Mouse (Mus musculus) hindbrain, embryonic 16.5 days (tissue): ENCODE data around the gene Syne1. TPM values are rescaled to one million over a fixed set of nuclear protein-coding genes. Genes with fewer than 3 reads are reported as not detected.

Experiments
- ATAC-seq: fragments of 200-750 bp; cut with Nextera tagmentation; 2 replicates; pipeline ENCODE4 v1.8.0; 2017; ENCODE audit warnings: moderate TSS enrichment, moderate library complexity
- H3K27ac ChIP-seq: fragments of 300-500 bp; sonication (generic); 2 replicates; pipeline ENCODE4 v1.5.1; 2014; ENCODE audit warnings: low read depth, mild to moderate bottlenecking, control low read depth, low read length, moderate library complexity
- H3K27me3 ChIP-seq: fragments of 300-500 bp; sonication (generic); replicated peaks from 2 replicates; pipeline ENCODE4 v1.6.1; 2014; ENCODE audit warnings: low read length; ENCODE audit not compliant: control insufficient read depth, insufficient read depth
- H3K36me3 ChIP-seq: fragments of 300-500 bp; sonication (generic); 2 replicates; pipeline ENCODE4 v1.6.1; 2014; ENCODE audit warnings: mild to moderate bottlenecking, low read length, moderate library complexity, mixed read lengths; ENCODE audit not compliant: control insufficient read depth, insufficient read depth
- H3K4me1 ChIP-seq: fragments of 300-500 bp; sonication (generic); 2 replicates; pipeline ENCODE4 v1.6.1; 2014; ENCODE audit warnings: low read depth, low read length; ENCODE audit not compliant: control insufficient read depth, insufficient read depth
- H3K4me2 ChIP-seq: fragments of 300-500 bp; sonication (generic); 2 replicates; pipeline ENCODE4 v1.6.1; 2014; ENCODE audit warnings: mild to moderate bottlenecking, low read length, control low read depth, moderate library complexity
- H3K4me3 ChIP-seq: fragments of 300-500 bp; sonication (generic); 2 replicates; pipeline ENCODE4 v1.5.1; 2014; ENCODE audit warnings: mild to moderate bottlenecking, low read length, control low read depth, moderate library complexity
- H3K9ac ChIP-seq: fragments of 300-500 bp; sonication (generic); 2 replicates; pipeline ENCODE4 v1.6.1; 2014; ENCODE audit warnings: low read depth, mild to moderate bottlenecking, control low read depth, low read length, moderate library complexity
- H3K9me3 ChIP-seq: fragments of 300-500 bp; sonication (generic); 2 replicates; pipeline ENCODE4 v1.6.1; 2014; ENCODE audit warnings: mild to moderate bottlenecking, low read length, moderate library complexity; ENCODE audit not compliant: control insufficient read depth
- WGBS: fragments of 180-500 bp; shearing (Covaris S2); extraction: QIAGEN DNeasy Blood & Tissue Kit; methylation state at CpG from one replicate; pipeline ENCODE4 v1.1.7; 2014; 5-methylcytosine and 5-hydroxymethylcytosine counted together
- polyA plus RNA-seq: library from polyadenylated mRNA; unstranded; fragments of >200 nt; fragmentation: Nextera tagmentation; extraction: Ambion mirVana; gene quantifications from 2 replicates; pipeline ENCODE4 v1.2.1, GENCODE M21; 2015

Gene Syne1
- polyA plus RNA-seq, 1 experiment from 2014 or later, result 18.7 TPM

GRCm38 (mm10) chr10:4996592-4996991, 554.7 kb downstream of the Syne1 start:
- Histone ChIP-seq H3K4me3 (no peak overlapping the region), H3K9ac (no peak overlapping the region), H3K9me3 (no peaks in the 10 kb centered on the region), H3K36me3 (no peaks in the 10 kb centered on the region), H3K4me1 (no peaks in the 10 kb centered on the region), H3K27ac (no peak overlapping the region), H3K27me3 (no peaks in the 10 kb centered on the region), H3K4me2 (no peak overlapping the region)
- 80% methylated on average over 3 of the region's 3 CpGs for WGBS
- no peak for ATAC-seq

DNA sequence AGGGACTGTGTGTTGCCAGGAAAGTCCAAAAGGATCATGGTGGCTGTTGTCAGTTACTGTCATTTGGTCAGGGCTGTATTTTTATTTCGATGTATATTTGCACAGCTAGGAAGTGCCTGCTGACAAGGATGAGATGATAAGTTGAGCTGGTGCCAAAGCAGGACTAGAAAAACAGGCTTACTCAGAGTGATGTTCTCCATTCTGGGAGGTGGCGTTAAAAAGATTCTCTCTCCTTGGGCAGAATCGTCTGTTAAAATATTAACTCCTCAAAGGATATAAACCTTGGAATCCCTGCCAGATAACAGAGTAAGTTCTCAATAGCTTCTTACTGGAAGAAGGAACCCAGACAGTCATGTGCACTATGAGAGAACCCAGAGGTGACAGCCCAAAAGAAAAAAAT, 557.5 kb downstream of the Syne1 start:
- Histone ChIP-seq H3K9me3 (no peaks in the 10 kb centered on the region), H3K27me3 (no peaks in the 10 kb centered on the region), H3K36me3 (no peaks in the 10 kb centered on the region), H3K4me2 (no peak overlapping the region), H3K4me1 (no peaks in the 10 kb centered on the region), H3K9ac (no peak overlapping the region), H3K27ac (no peak overlapping the region), H3K4me3 (no peak overlapping the region)
- WGBS, result 80% methylated on average over 3 of the region's 3 CpGs
- no peak for ATAC-seq

GRCm38 (mm10) chr10:4983919-4984318, 567.4 kb downstream of the Syne1 start:
- Histone ChIP-seq H3K4me3 (no peak overlapping the region), H3K27ac (no peak overlapping the region), H3K4me2 (no peak overlapping the region), H3K9ac (no peak overlapping the region), H3K27me3 (no peaks in the 10 kb centered on the region), H3K4me1 (no peaks in the 10 kb centered on the region), H3K36me3 (no peaks in the 10 kb centered on the region), H3K9me3 (no peaks in the 10 kb centered on the region)
- ATAC-seq, result no peak
- WGBS, result 76% methylated on average over 2 of the region's 2 CpGs

GRCm38 (mm10) chr10:4977374-4977773, 573.9 kb downstream of the Syne1 start:
- no peaks in the 10 kb centered on the region for H3K36me3 ChIP-seq
- no peak overlapping the region for H3K4me3 ChIP-seq
- WGBS, result 94% methylated on average over 3 of the region's 3 CpGs
- H3K9me3 ChIP-seq, result no peaks in the 10 kb centered on the region
- ATAC-seq, result no peak
- H3K4me2 ChIP-seq, result no peak overlapping the region
- H3K27ac ChIP-seq, result no peak overlapping the region
- H3K27me3 ChIP-seq, result no peaks in the 10 kb centered on the region
- H3K9ac ChIP-seq, result no peak overlapping the region
- H3K4me1 ChIP-seq, result no peaks in the 10 kb centered on the region

- Histone ChIP-seq H3K4me2 (no peak overlapping the region), H3K27me3 (no peaks in the 10 kb centered on the region), H3K4me3 (no peak overlapping the region), H3K9me3 (no peaks in the 10 kb centered on the region), H3K4me1 (no peaks in the 10 kb centered on the region), H3K9ac (no peak overlapping the region), H3K27ac (no peak overlapping the region), H3K36me3 (no peaks in the 10 kb centered on the region)
- ATAC-seq, result no peak
- 92% methylated on average over 2 of the region's 2 CpGs for WGBS
Observed at GRCm38 (mm10) chr10:4976557-4976956, 574.7 kb downstream of the Syne1 start.

- H3K27me3 ChIP-seq, result no peaks in the 10 kb centered on the region
Observed at GRCm38 (mm10) chr10:4974246-4974645, 577.0 kb downstream of the Syne1 start.

GRCm38 (mm10) chr10:4972026-4972425, 579.3 kb downstream of the Syne1 start:
- Histone ChIP-seq H3K9me3 (no peaks in the 10 kb centered on the region), H3K4me2 (no peak overlapping the region), H3K4me1 (no peaks in the 10 kb centered on the region), H3K27ac (no peak overlapping the region), H3K9ac (no peak overlapping the region), H3K36me3 (no peaks in the 10 kb centered on the region), H3K27me3 (no peaks in the 10 kb centered on the region), H3K4me3 (no peak overlapping the region)
- 62% methylated on average over 2 of the region's 2 CpGs for WGBS
- ATAC-seq, result no peak

More at GRCm38 (mm10) chr10:4974246-4974645, 577.0 kb downstream of the Syne1 start:
- Histone ChIP-seq H3K27ac (no peak overlapping the region), H3K4me2 (no peak overlapping the region), H3K9ac (no peak overlapping the region), H3K4me1 (no peaks in the 10 kb centered on the region), H3K9me3 (no peaks in the 10 kb centered on the region), H3K36me3 (no peaks in the 10 kb centered on the region), H3K4me3 (no peak overlapping the region)
- WGBS, result 90% methylated on average over 4 of the region's 4 CpGs
- no peak for ATAC-seq

GRCm38 (mm10) chr10:4971586-4971985, 579.7 kb downstream of the Syne1 start:
- Histone ChIP-seq H3K9ac (no peak overlapping the region), H3K27ac (no peak overlapping the region), H3K27me3 (no peaks in the 10 kb centered on the region), H3K4me1 (no peaks in the 10 kb centered on the region), H3K36me3 (no peaks in the 10 kb centered on the region), H3K4me3 (no peak overlapping the region), H3K4me2 (no peak overlapping the region), H3K9me3 (no peaks in the 10 kb centered on the region)
- ATAC-seq, result no peak

DNA sequence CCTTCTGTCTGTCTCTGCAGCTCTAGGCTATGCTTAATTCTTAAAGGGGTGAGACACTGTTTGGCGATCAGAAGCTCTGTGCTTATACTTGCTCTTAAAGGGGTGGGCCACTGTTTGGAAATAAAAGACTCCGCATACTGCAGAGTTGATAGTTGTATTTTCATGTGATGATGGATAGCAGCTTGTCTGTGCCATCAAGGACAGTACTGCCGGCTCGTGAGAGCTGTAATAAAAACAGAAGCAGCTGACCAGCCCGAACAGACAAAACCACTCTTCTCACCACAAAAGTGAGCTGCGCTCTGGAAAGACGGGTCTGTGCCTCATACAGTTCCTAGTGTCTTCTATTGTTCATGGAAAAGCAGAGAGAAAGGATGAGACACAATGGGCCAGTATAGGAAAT, 580.1 kb downstream of the Syne1 start:
- Histone ChIP-seq H3K4me1 (no peaks in the 10 kb centered on the region), H3K27ac (no peak overlapping the region), H3K4me3 (no peak overlapping the region), H3K27me3 (no peaks in the 10 kb centered on the region), H3K9me3 (no peaks in the 10 kb centered on the region), H3K4me2 (no peak overlapping the region), H3K9ac (no peak overlapping the region), H3K36me3 (no peaks in the 10 kb centered on the region)
- no peak for ATAC-seq
- 69% methylated on average over 7 of the region's 7 CpGs for WGBS
